Mouse (Mus musculus) naive thymus-derived CD4-positive, alpha-beta T cell, adult 2 months (primary cell): Measurements from ENCODE around the gene Cd86.

Source experiments
- DNase-seq: peaks from one replicate; pipeline ENCODE4 v3.0.0-alpha.2; 2011; ENCODE audit warnings: low read depth

The Cd86 gene

GRCm38 (mm10) chr16:36655910-36656309 lies 10.0 kb downstream of the Cd86 start:
- DNase-seq = peak; percentile 35

- DNase-seq = no peak
These were observed 10.7 kb downstream of the Cd86 start for GRCm38 (mm10) chr16:36655199-36655598.

GRCm38 (mm10) chr16:36651174-36651766 lies 14.6 kb downstream of the Cd86 start:
- DNase-seq = peak; percentile 41

GRCm38 (mm10) chr16:36650511-36650910 lies 15.4 kb downstream of the Cd86 start:
- DNase-seq = no peak

GRCm38 (mm10) chr16:36649304-36649703 lies 16.6 kb downstream of the Cd86 start:
- no peak for DNase-seq

- no peak for DNase-seq
These were observed 20.8 kb downstream of the Cd86 start for GRCm38 (mm10) chr16:36645124-36645523.

- DNase-seq = no peak
These were observed 23.2 kb downstream of the Cd86 start for GRCm38 (mm10) chr16:36642696-36643046.

GRCm38 (mm10) chr16:36641830-36642695 lies 23.8 kb downstream of the Cd86 start:
- no peak for DNase-seq

- DNase-seq = no peak
These were observed 24.9 kb downstream of the Cd86 start for GRCm38 (mm10) chr16:36640993-36641392.

GRCm38 (mm10) chr16:36639812-36640504 lies 25.9 kb downstream of the Cd86 start:
- DNase-seq = no peak

- no peak for DNase-seq
These were observed 29.1 kb downstream of the Cd86 start for GRCm38 (mm10) chr16:36636800-36637199.

- DNase-seq = peak; percentile 40
These were observed 30.7 kb downstream of the Cd86 start for GRCm38 (mm10) chr16:36634971-36635710.

GRCm38 (mm10) chr16:36634421-36634820 lies 31.5 kb downstream of the Cd86 start:
- DNase-seq = no peak

GRCm38 (mm10) chr16:36632229-36632628 lies 33.7 kb downstream of the Cd86 start:
- DNase-seq = peak; percentile 11

GRCm38 (mm10) chr16:36631607-36632006 lies 34.3 kb downstream of the Cd86 start:
- no peak for DNase-seq

GRCm38 (mm10) chr16:36627740-36628139 lies 38.1 kb downstream of the Cd86 start:
- no peak for DNase-seq

- peak; percentile 22 for DNase-seq
These were observed 39.2 kb downstream of the Cd86 start for GRCm38 (mm10) chr16:36626567-36627197.

- DNase-seq = no peak
These were observed 40.0 kb downstream of the Cd86 start for GRCm38 (mm10) chr16:36625909-36626308.

- DNase-seq = peak; percentile 20
These were observed 43.6 kb downstream of the Cd86 start for GRCm38 (mm10) chr16:36622320-36622719.

- no peak for DNase-seq
These were observed 44.8 kb downstream of the Cd86 start for GRCm38 (mm10) chr16:36621108-36621507.

GRCm38 (mm10) chr16:36613701-36614100 lies 52.2 kb downstream of the Cd86 start:
- no peak for DNase-seq

- DNase-seq = peak; percentile 14
These were observed 63.2 kb downstream of the Cd86 start for GRCm38 (mm10) chr16:36602632-36603031.
